Comparison of ENCODE assay signal across 8 mouse cellular contexts in genomic region chr17:27027460-27028283, GRCm38 (mm10). TPM values are rescaled to one million over a fixed set of nuclear protein-coding genes. Genes with fewer than 3 reads are reported as not detected.
DNase-seq lines count a peak whose midpoint lies in the region; ATAC-seq lines count a peak whose summit lies in the region.

No protein-coding gene starts in this region.

- peaks cover 32% of the 10 kb centered on the region for H3K4me1 ChIP-seq in heart, embryonic 12.5 days (replicated peaks)
- peaks cover 19% of the 10 kb centered on the region for H3K4me1 ChIP-seq in kidney, embryonic 15.5 days
- H3K4me1 ChIP-seq in stomach, embryonic 15.5 days: peaks cover 18% of the 10 kb centered on the region

- no peaks in the 10 kb centered on the region for H3K9me3 ChIP-seq in heart, embryonic 12.5 days (replicated peaks)
- H3K9me3 ChIP-seq in kidney, embryonic 15.5 days (replicated peaks): no peaks in the 10 kb centered on the region
- H3K9me3 ChIP-seq in stomach, embryonic 15.5 days: no peaks in the 10 kb centered on the region

- peak; percentile 58 for DNase-seq in adrenal gland, adult 2 months
- no peak for DNase-seq in adrenal gland, adult 8-10 months
- peak; percentile 67 to 82 for DNase-seq in cerebellum, postnatal 14 days
- DNase-seq in lung, postnatal 4 days: peak; percentile 56 to 58

- peaks cover 36% of the 10 kb centered on the region for H3K36me3 ChIP-seq in heart, embryonic 12.5 days
- H3K36me3 ChIP-seq in kidney, embryonic 15.5 days: peaks cover 37% of the 10 kb centered on the region
- H3K36me3 ChIP-seq in stomach, embryonic 15.5 days: peaks cover 13% of the 10 kb centered on the region; the same call in 1 of the 2 replicates

- H3K4me3 ChIP-seq in heart, embryonic 12.5 days: peak overlapping the region; percentile 79
- H3K4me3 ChIP-seq in kidney, embryonic 15.5 days (replicated peaks): peak overlapping the region; percentile 65
- peak overlapping the region; percentile 59 for H3K4me3 ChIP-seq in stomach, embryonic 15.5 days (replicated peaks)

- H3K27ac ChIP-seq in heart, embryonic 12.5 days (ENCODE audit: poor library complexity, severe bottlenecking): peak overlapping the region; percentile 73
- H3K27ac ChIP-seq in kidney, embryonic 15.5 days: peak overlapping the region; percentile 88
- H3K27ac ChIP-seq in stomach, embryonic 15.5 days: peak overlapping the region; percentile 65

- no peaks in the 10 kb centered on the region for H3K27me3 ChIP-seq in heart, embryonic 12.5 days (replicated peaks)
- H3K27me3 ChIP-seq in kidney, embryonic 15.5 days: no peaks in the 10 kb centered on the region
- H3K27me3 ChIP-seq in stomach, embryonic 15.5 days (replicated peaks): no peaks in the 10 kb centered on the region

- peak; percentile 89 for ATAC-seq in CD4-positive, CD25-positive, alpha-beta regulatory T cell, adult 4 months
- peak; percentile 8 for ATAC-seq in heart, embryonic 12.5 days (ENCODE audit: insufficient number of reproducible peaks, low FRiP score)
- peak; percentile 21; the same call in 1 of the 2 replicates for ATAC-seq in kidney, embryonic 15.5 days (replicated peaks; ENCODE audit: low FRiP score)
- peak; percentile 16; the same call in 1 of the 2 replicates for ATAC-seq in stomach, embryonic 15.5 days (ENCODE audit: insufficient read depth, low FRiP score, low read depth)

- peak overlapping the region; percentile 96 for H3K9ac ChIP-seq in heart, embryonic 12.5 days
- peak overlapping the region; percentile 92 for H3K9ac ChIP-seq in kidney, embryonic 15.5 days
- H3K9ac ChIP-seq in stomach, embryonic 15.5 days: peak overlapping the region; percentile 70

- H3K4me2 ChIP-seq in heart, embryonic 12.5 days: peak overlapping the region; percentile 91
- H3K4me2 ChIP-seq in kidney, embryonic 15.5 days: peak overlapping the region; percentile 82
- peak overlapping the region; percentile 83 for H3K4me2 ChIP-seq in stomach, embryonic 15.5 days

- 29% methylated on average over 12 of the region's 12 CpGs for WGBS in heart, embryonic 12.5 days
- 25% methylated on average over 12 of the region's 12 CpGs for WGBS in kidney, embryonic 15.5 days
- WGBS in stomach, embryonic 15.5 days: 22% methylated on average over 12 of the region's 12 CpGs

RNA-seq across cellular contexts. Expression of gene Bak1, which starts 1.1 kb away (rescaled TPM):
- 10 to 100 TPM; 35.0 to 41.6 TPM for total RNA-seq in adrenal gland, adult 2 months (2021)
- 45.3 and 57.4 TPM in 2 replicates for polyA plus RNA-seq in adrenal gland, adult 2 months (2012; rRNA removed)
- total RNA-seq in adrenal gland, adult 8-10 months (2022): 10 to 100 TPM; 30.6 to 34.9 (median 32.4) TPM
- polyA plus RNA-seq in CD4-positive, CD25-positive, alpha-beta regulatory T cell, adult 4 months (2017; shearing (Covaris generic)): 1 to 10 TPM; 3.2 to 4.8 TPM
- polyA plus RNA-seq in heart, embryonic 12.5 days (2016; fragmentation: Nextera tagmentation; extraction: Ambion mirVana): 4.3 and 5.8 TPM in 2 replicates
- 7.1 and 8.5 TPM in 2 replicates for polyA plus RNA-seq in kidney, embryonic 15.5 days (2015; fragmentation: Nextera tagmentation; extraction: Ambion mirVana)
- 4.6 and 5.7 TPM in 2 replicates for polyA plus RNA-seq in stomach, embryonic 15.5 days (2015; fragmentation: Nextera tagmentation; extraction: Ambion mirVana)

RNA-seq across cellular contexts. Expression of gene Itpr3, which starts 29.4 kb away (rescaled TPM):
- total RNA-seq in adrenal gland, adult 2 months (2021): 1 to 10 TPM; 5.0 to 6.7 TPM
- polyA plus RNA-seq in adrenal gland, adult 2 months (2012; rRNA removed): 6.0 and 6.9 TPM in 2 replicates
- total RNA-seq in adrenal gland, adult 8-10 months (2022): 10 to 100 TPM in 2 of 4 experiments, 1 to 10 TPM in 2; 7.6 to 16.6 (median 11.2) TPM
- 1 to 10 TPM; 8.2 to 8.6 TPM for polyA plus RNA-seq in CD4-positive, CD25-positive, alpha-beta regulatory T cell, adult 4 months (2017; shearing (Covaris generic))
- 3.1 and 4.4 TPM in 2 replicates for polyA plus RNA-seq in heart, embryonic 12.5 days (2016; fragmentation: Nextera tagmentation; extraction: Ambion mirVana)
- 7.4 and 8.3 TPM in 2 replicates for polyA plus RNA-seq in kidney, embryonic 15.5 days (2015; fragmentation: Nextera tagmentation; extraction: Ambion mirVana)
- polyA plus RNA-seq in stomach, embryonic 15.5 days (2015; fragmentation: Nextera tagmentation; extraction: Ambion mirVana): 10.8 and 12.3 TPM in 2 replicates

RNA-seq across cellular contexts. Expression of gene Zbtb9, which starts 54.7 kb away (rescaled TPM):
- 1 to 10 TPM; 4.6 to 8.7 TPM for total RNA-seq in adrenal gland, adult 2 months (2021)
- 6.9 and 7.1 TPM in 2 replicates for polyA plus RNA-seq in adrenal gland, adult 2 months (2012; rRNA removed)
- total RNA-seq in adrenal gland, adult 8-10 months (2022): 10 to 100 TPM in 1 of 4 experiments, 1 to 10 TPM in 3; 6.6 to 10.1 (median 9.0) TPM
- polyA plus RNA-seq in CD4-positive, CD25-positive, alpha-beta regulatory T cell, adult 4 months (2017; shearing (Covaris generic)): 10 to 100 TPM; 11.5 to 15.6 TPM
- 10.3 and 10.7 TPM in 2 replicates for polyA plus RNA-seq in heart, embryonic 12.5 days (2016; fragmentation: Nextera tagmentation; extraction: Ambion mirVana)
- 18.4 and 20.0 TPM in 2 replicates for polyA plus RNA-seq in kidney, embryonic 15.5 days (2015; fragmentation: Nextera tagmentation; extraction: Ambion mirVana)
- polyA plus RNA-seq in stomach, embryonic 15.5 days (2015; fragmentation: Nextera tagmentation; extraction: Ambion mirVana): 13.3 and 14.9 TPM in 2 replicates

Comparison
In these comparisons a context has a peak if more than half of its experiments do, and no peak if none do; other contexts are left out.
1. ATAC-seq: peak in every context shown above with its lines; median percentile 89 in CD4-positive, CD25-positive, alpha-beta regulatory T cell, adult 4 months; 21 in kidney, embryonic 15.5 days; 16 in stomach, embryonic 15.5 days; 8 in heart, embryonic 12.5 days.